Mouse (Mus musculus) brain, embryonic 14.5 days (tissue): ENCODE measurements around the gene 1700020N01Rik. TPM values are rescaled to one million over a fixed set of nuclear protein-coding genes. Genes with fewer than 3 reads are reported as not detected.

Experiments used
- DNase-seq: peaks from one replicate; pipeline ENCODE4 v3.0.0-alpha.2; 2011; ENCODE audit warnings: low read depth
- CTCF ChIP-seq: fragments of 200-500 bp; IDR thresholded peaks from 2 replicates; pipeline ENCODE4 v1.5.1; 2012; ENCODE audit warnings: inconsistent platforms, mild to moderate bottlenecking, moderate library complexity, borderline replicate concordance; ENCODE audit not compliant: insufficient read depth, insufficient read length; ENCODE audit errors: extremely low read depth
- POLR2A ChIP-seq: fragments of 200-500 bp; IDR thresholded peaks from 2 replicates; pipeline ENCODE4 v1.6.1; 2012; ENCODE audit warnings: mild to moderate bottlenecking, inconsistent platforms, borderline replicate concordance; ENCODE audit not compliant: poor library complexity, insufficient read depth, insufficient read length, severe bottlenecking; ENCODE audit errors: extremely low read depth
- polyA plus RNA-seq: library from polyadenylated mRNA; depleted of rRNA; stranded (reverse); fragments of >200 nt; gene quantifications from 2 replicates; pipeline ENCODE4 v1.2.3, GENCODE M21; 2012

Gene 1700020N01Rik
- polyA plus RNA-seq, 1 experiment = not detected

GRCm38 (mm10) chr10:21564189-21564588 lies 28.8 kb upstream of the 1700020N01Rik start:
- no peak for TF ChIP-seq CTCF
- no peak for TF ChIP-seq POLR2A
- DNase-seq = no peak

GRCm38 (mm10) chr10:21566074-21566473 lies 26.9 kb upstream of the 1700020N01Rik start:
- TF ChIP-seq CTCF (no peak), POLR2A (no peak)
- DNase-seq = no peak

- TF ChIP-seq POLR2A (no peak), CTCF (no peak)
- no peak for DNase-seq
Observed at GRCm38 (mm10) chr10:21571615-21572014, 21.3 kb upstream of the 1700020N01Rik start.

GRCm38 (mm10) chr10:21573713-21574112 lies 19.2 kb upstream of the 1700020N01Rik start:
- no peak for DNase-seq
- TF ChIP-seq POLR2A (no peak), CTCF (no peak)

- peak; percentile 69 for DNase-seq
Observed at GRCm38 (mm10) chr10:21575806-21576378, 17.1 kb upstream of the 1700020N01Rik start.

GRCm38 (mm10) chr10:21577798-21578197 lies 15.1 kb upstream of the 1700020N01Rik start:
- no peak for TF ChIP-seq CTCF
- no peak for TF ChIP-seq POLR2A
- DNase-seq = no peak

More at GRCm38 (mm10) chr10:21575806-21576378, 17.1 kb upstream of the 1700020N01Rik start:
- no peak for TF ChIP-seq CTCF
- no peak for TF ChIP-seq POLR2A

- DNase-seq = no peak
- no peak for TF ChIP-seq POLR2A
- TF ChIP-seq CTCF = no peak
Observed at GRCm38 (mm10) chr10:21581546-21581945, 11.4 kb upstream of the 1700020N01Rik start.

- DNase-seq = no peak
- TF ChIP-seq CTCF = no peak
- no peak for TF ChIP-seq POLR2A
Observed at GRCm38 (mm10) chr10:21587041-21587440, 5.9 kb upstream of the 1700020N01Rik start.

- TF ChIP-seq POLR2A (no peak), CTCF (no peak)
- no peak for DNase-seq
Observed at GRCm38 (mm10) chr10:21588007-21588852, 4.7 kb upstream of the 1700020N01Rik start.

- peak; percentile 56 for DNase-seq
- TF ChIP-seq POLR2A (no peak), CTCF (peak; percentile 77; the same call in 1 of the 2 replicates)
Observed at GRCm38 (mm10) chr10:21600931-21601330, 8.0 kb downstream of the 1700020N01Rik start.

GRCm38 (mm10) chr10:21604476-21604875 lies 11.5 kb downstream of the 1700020N01Rik start:
- no peak for TF ChIP-seq CTCF
- TF ChIP-seq POLR2A = no peak
- peak; percentile 31 for DNase-seq

GRCm38 (mm10) chr10:21605011-21605571 lies 12.1 kb downstream of the 1700020N01Rik start:
- peak; percentile 52 for DNase-seq
- TF ChIP-seq CTCF (no peak), POLR2A (no peak)

- DNase-seq = peak; percentile 42
- no peak for TF ChIP-seq POLR2A
- no peak for TF ChIP-seq CTCF
Observed at GRCm38 (mm10) chr10:21605601-21606000, 12.7 kb downstream of the 1700020N01Rik start.
